Mouse (Mus musculus) stomach, postnatal 0 days (tissue): Measurements from ENCODE around the gene Prrg2.

Experiments
- CTCF ChIP-seq: IDR thresholded peaks from 2 replicates; pipeline ENCODE4 v1.5.1; 2016; ENCODE audit warnings: antibody characterized with exemption, low read depth, mild to moderate bottlenecking, moderate library complexity
- EP300 ChIP-seq: optimal IDR thresholded peaks from 2 replicates; pipeline ENCODE3; 2016; ENCODE audit warnings: antibody characterized with exemption

DNA sequence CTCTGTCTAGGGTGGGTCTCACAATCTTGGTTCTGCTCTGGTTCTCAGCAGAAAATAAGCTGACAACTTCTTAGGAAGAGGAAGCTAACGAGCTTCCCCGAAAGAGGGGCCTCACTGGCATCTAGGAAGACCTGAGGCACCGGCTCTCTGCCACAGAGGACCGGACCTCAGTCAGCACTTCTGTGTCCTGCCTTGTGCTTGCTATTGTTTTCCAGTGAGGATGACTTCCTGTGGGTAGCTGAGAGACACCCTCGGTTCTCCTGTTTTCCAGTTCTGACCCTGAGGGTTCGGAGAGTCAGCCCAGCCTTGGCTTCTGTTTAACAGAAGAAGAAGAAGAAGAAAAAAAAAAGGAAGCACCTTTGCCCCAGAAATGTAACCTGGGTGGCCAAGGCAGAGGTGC lies 35.0 kb upstream of the Prrg2 start:
- no peak for TF ChIP-seq CTCF
- TF ChIP-seq EP300: no peak
